Mouse (Mus musculus): Measurements from ENCODE around the gene Sun2. TPM values are rescaled to one million over a fixed set of nuclear protein-coding genes. Genes with fewer than 3 reads are reported as not detected.

Gene Sun2
- polyA plus RNA-seq, 1 experiment from 2014 or later, result 5.9 TPM

- Histone ChIP-seq H3K9ac (peak overlapping the region; percentile 85), H3K4me2 (peak overlapping the region; percentile 93), H3K36me3 (peaks cover 26% of the 10 kb centered on the region), H3K27ac (peak overlapping the region; percentile 72), H3K4me1 (peaks cover 56% of the 10 kb centered on the region), H3K9me3 (replicated peaks) (no peaks in the 10 kb centered on the region), H3K4me3 (replicated peaks) (peak overlapping the region; percentile 97), H3K27me3 (no peaks in the 10 kb centered on the region)
- ATAC-seq (replicated peaks; ENCODE audit: low FRiP score), result no peak
- 22% methylated on average over 14 of the region's 14 CpGs for WGBS
Observed at GRCm38 (mm10) chr15:79741173-79741858, 1.0 kb downstream of the Sun2 start.

- Histone ChIP-seq H3K4me3 (replicated peaks) (peak overlapping the region; percentile 97), H3K9me3 (replicated peaks) (no peaks in the 10 kb centered on the region), H3K4me1 (peaks cover 57% of the 10 kb centered on the region), H3K27ac (no peak overlapping the region), H3K4me2 (peak overlapping the region; percentile 93), H3K36me3 (peaks cover 30% of the 10 kb centered on the region), H3K9ac (peak overlapping the region; percentile 85; the same call in 1 of the 2 replicates), H3K27me3 (no peaks in the 10 kb centered on the region)
- WGBS, result 86% methylated on average over 3 of the region's 3 CpGs
- no peak for ATAC-seq (replicated peaks; ENCODE audit: low FRiP score)
Observed at GRCm38 (mm10) chr15:79740739-79741138, 1.6 kb downstream of the Sun2 start.

GRCm38 (mm10) chr15:79734311-79734710, 8.0 kb downstream of the Sun2 start:
- Histone ChIP-seq H3K27me3 (no peaks in the 10 kb centered on the region), H3K9ac (no peak overlapping the region), H3K4me1 (peaks cover 18% of the 10 kb centered on the region), H3K4me3 (replicated peaks) (no peak overlapping the region), H3K27ac (no peak overlapping the region), H3K9me3 (replicated peaks) (no peaks in the 10 kb centered on the region), H3K36me3 (peaks cover 88% of the 10 kb centered on the region), H3K4me2 (no peak overlapping the region)
- 84% methylated on average over 8 of the region's 8 CpGs for WGBS
- ATAC-seq (replicated peaks; ENCODE audit: low FRiP score), result no peak

- WGBS, result 81% methylated on average over 4 of the region's 4 CpGs
- no peak for ATAC-seq (replicated peaks; ENCODE audit: low FRiP score)
- Histone ChIP-seq H3K36me3 (peaks cover 92% of the 10 kb centered on the region), H3K4me3 (replicated peaks) (no peak overlapping the region), H3K4me2 (no peak overlapping the region), H3K9me3 (replicated peaks) (no peaks in the 10 kb centered on the region), H3K27ac (no peak overlapping the region), H3K4me1 (peaks cover 11% of the 10 kb centered on the region), H3K9ac (no peak overlapping the region), H3K27me3 (no peaks in the 10 kb centered on the region)
Observed at GRCm38 (mm10) chr15:79733640-79734039, 8.7 kb downstream of the Sun2 start.

- ATAC-seq (replicated peaks; ENCODE audit: low FRiP score), result no peak
- Histone ChIP-seq H3K9me3 (replicated peaks) (no peaks in the 10 kb centered on the region), H3K4me2 (no peak overlapping the region), H3K4me1 (peaks cover 8% of the 10 kb centered on the region; the same call in 1 of the 2 replicates), H3K9ac (no peak overlapping the region), H3K4me3 (replicated peaks) (no peak overlapping the region), H3K27me3 (no peaks in the 10 kb centered on the region), H3K36me3 (peaks cover 92% of the 10 kb centered on the region), H3K27ac (no peak overlapping the region)
- WGBS, result 95% methylated on average over 8 of the region's 8 CpGs
Observed at GRCm38 (mm10) chr15:79733192-79733591, 9.1 kb downstream of the Sun2 start.

GRCm38 (mm10) chr15:79731554-79731953, 10.8 kb downstream of the Sun2 start:
- H3K4me1 ChIP-seq, result peaks cover 8% of the 10 kb centered on the region; the same call in 1 of the 2 replicates
- no peaks in the 10 kb centered on the region for H3K9me3 ChIP-seq (replicated peaks)
- ATAC-seq (replicated peaks; ENCODE audit: low FRiP score), result no peak
- no peak overlapping the region for H3K27ac ChIP-seq
- no peak overlapping the region for H3K4me2 ChIP-seq
- H3K4me3 ChIP-seq (replicated peaks), result no peak overlapping the region
- H3K36me3 ChIP-seq, result peaks cover 92% of the 10 kb centered on the region
- H3K9ac ChIP-seq, result no peak overlapping the region
- H3K27me3 ChIP-seq, result no peaks in the 10 kb centered on the region
- WGBS, result 90% methylated on average over 7 of the region's 7 CpGs

GRCm38 (mm10) chr15:79728731-79729388, 13.5 kb downstream of the Sun2 start:
- no peak for ATAC-seq (replicated peaks; ENCODE audit: low FRiP score)
- H3K4me1 ChIP-seq, result no peaks in the 10 kb centered on the region
- H3K4me2 ChIP-seq, result no peak overlapping the region
- no peaks in the 10 kb centered on the region for H3K9me3 ChIP-seq (replicated peaks)
- WGBS, result 67% methylated on average over 10 of the region's 10 CpGs
- no peak overlapping the region for H3K4me3 ChIP-seq (replicated peaks)
- H3K36me3 ChIP-seq, result peaks cover 89% of the 10 kb centered on the region
- no peak overlapping the region for H3K27ac ChIP-seq
- no peaks in the 10 kb centered on the region for H3K27me3 ChIP-seq
- no peak overlapping the region for H3K9ac ChIP-seq

GRCm38 (mm10) chr15:79728311-79728710, 14.0 kb downstream of the Sun2 start:
- Histone ChIP-seq H3K4me1 (no peaks in the 10 kb centered on the region), H3K9ac (no peak overlapping the region), H3K9me3 (replicated peaks) (no peaks in the 10 kb centered on the region), H3K4me3 (replicated peaks) (no peak overlapping the region), H3K27me3 (no peaks in the 10 kb centered on the region), H3K4me2 (no peak overlapping the region), H3K27ac (no peak overlapping the region), H3K36me3 (peaks cover 83% of the 10 kb centered on the region)
- WGBS, result 79% methylated on average over 5 of the region's 5 CpGs
- ATAC-seq (replicated peaks; ENCODE audit: low FRiP score), result no peak

- peaks cover 78% of the 10 kb centered on the region for H3K36me3 ChIP-seq
- no peak overlapping the region for H3K9ac ChIP-seq
- 94% methylated on average over 6 of the region's 6 CpGs for WGBS
- H3K4me2 ChIP-seq, result no peak overlapping the region
- no peaks in the 10 kb centered on the region for H3K27me3 ChIP-seq
- H3K4me1 ChIP-seq, result no peaks in the 10 kb centered on the region
- H3K9me3 ChIP-seq (replicated peaks), result no peaks in the 10 kb centered on the region
- no peak overlapping the region for H3K4me3 ChIP-seq (replicated peaks)
- no peak overlapping the region for H3K27ac ChIP-seq
- no peak for ATAC-seq (replicated peaks; ENCODE audit: low FRiP score)
Observed at GRCm38 (mm10) chr15:79727840-79728239, 14.5 kb downstream of the Sun2 start.

GRCm38 (mm10) chr15:79725190-79725789, 17.0 kb downstream of the Sun2 start:
- H3K4me2 ChIP-seq, result no peak overlapping the region
- H3K4me1 ChIP-seq, result no peaks in the 10 kb centered on the region
- WGBS, result 85% methylated on average over 11 of the region's 11 CpGs

GRCm38 (mm10) chr15:79723439-79723838, 18.9 kb downstream of the Sun2 start:
- Histone ChIP-seq H3K36me3 (peaks cover 71% of the 10 kb centered on the region), H3K27me3 (no peaks in the 10 kb centered on the region), H3K9me3 (replicated peaks) (no peaks in the 10 kb centered on the region), H3K4me1 (no peaks in the 10 kb centered on the region), H3K9ac (no peak overlapping the region), H3K4me2 (no peak overlapping the region), H3K27ac (no peak overlapping the region), H3K4me3 (replicated peaks) (no peak overlapping the region)
- WGBS, result 6% methylated on average over 1 of the region's 1 CpGs
- ATAC-seq (replicated peaks; ENCODE audit: low FRiP score), result no peak

More at GRCm38 (mm10) chr15:79725190-79725789, 17.0 kb downstream of the Sun2 start:
- H3K4me3 ChIP-seq (replicated peaks), result no peak overlapping the region
- no peak overlapping the region for H3K9ac ChIP-seq
- no peaks in the 10 kb centered on the region for H3K27me3 ChIP-seq
- H3K27ac ChIP-seq, result no peak overlapping the region
- H3K36me3 ChIP-seq, result peaks cover 70% of the 10 kb centered on the region
- no peak for ATAC-seq (replicated peaks; ENCODE audit: low FRiP score)
- H3K9me3 ChIP-seq (replicated peaks), result no peaks in the 10 kb centered on the region

- Histone ChIP-seq H3K9me3 (replicated peaks) (no peaks in the 10 kb centered on the region), H3K27ac (no peak overlapping the region), H3K4me3 (replicated peaks) (no peak overlapping the region), H3K4me2 (no peak overlapping the region), H3K27me3 (no peaks in the 10 kb centered on the region), H3K4me1 (no peaks in the 10 kb centered on the region), H3K36me3 (peaks cover 71% of the 10 kb centered on the region), H3K9ac (no peak overlapping the region)
- 89% methylated on average over 4 of the region's 4 CpGs for WGBS
- ATAC-seq (replicated peaks; ENCODE audit: low FRiP score), result no peak
Observed at GRCm38 (mm10) chr15:79720796-79721195, 21.5 kb downstream of the Sun2 start.
